Mouse (Mus musculus) left cerebral cortex, postnatal 10 days (tissue): ENCODE data around the gene Lamtor3. TPM values are rescaled to one million over a fixed set of nuclear protein-coding genes. Genes with fewer than 3 reads are reported as not detected.
"Not testable (repeated sequence)": the region's sequence is repeated elsewhere in the genome, so short reads cannot be mapped to it uniquely, and the experiment has no call there.

ENCODE experiments used
- DNase-seq, 2 experiments: peaks; one replicate each; pipeline ENCODE4 v3.0.0; 2021 to 2022; ENCODE audit warnings: low spot score in 2 of 2, mixed read lengths in 1 of 2; ENCODE audit errors: extremely low spot score in 1 of 2
- intact Hi-C: fragments of 180-260 bp; cut with DNase I; formaldehyde crosslinking; loops from one replicate; pipeline ENCODE4 v1.15.1; 2025
- total RNA-seq, 2 experiments: library from RNA; stranded (reverse); gene quantifications; 2 replicates each; pipeline ENCODE4 v1.2.3; 2021

The Lamtor3 gene
- total RNA-seq, 2 experiments from 2014 or later = 66.2 to 68.8 TPM

DNA sequence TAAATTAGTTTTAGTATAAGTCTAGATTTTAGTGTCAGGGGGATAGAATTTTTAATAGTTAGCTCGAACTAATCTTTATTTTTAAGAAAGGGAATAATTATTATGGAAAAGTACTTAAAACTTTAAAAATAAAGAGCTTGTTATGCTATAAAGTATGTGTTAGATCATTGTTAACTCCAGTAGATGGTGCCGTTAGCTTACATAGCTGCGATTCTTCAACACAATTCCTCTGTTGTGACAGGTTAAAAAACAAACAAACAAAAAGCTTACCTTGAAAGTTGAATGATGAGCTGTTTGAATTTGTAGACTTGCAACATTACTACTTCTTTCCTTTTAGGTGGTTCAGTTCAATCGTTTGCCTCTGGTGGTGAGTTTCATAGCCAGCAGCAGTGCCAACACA, 8.7 kb downstream of the Lamtor3 start:
- intact Hi-C loops = no loop called here
- no peak for DNase-seq

DNA sequence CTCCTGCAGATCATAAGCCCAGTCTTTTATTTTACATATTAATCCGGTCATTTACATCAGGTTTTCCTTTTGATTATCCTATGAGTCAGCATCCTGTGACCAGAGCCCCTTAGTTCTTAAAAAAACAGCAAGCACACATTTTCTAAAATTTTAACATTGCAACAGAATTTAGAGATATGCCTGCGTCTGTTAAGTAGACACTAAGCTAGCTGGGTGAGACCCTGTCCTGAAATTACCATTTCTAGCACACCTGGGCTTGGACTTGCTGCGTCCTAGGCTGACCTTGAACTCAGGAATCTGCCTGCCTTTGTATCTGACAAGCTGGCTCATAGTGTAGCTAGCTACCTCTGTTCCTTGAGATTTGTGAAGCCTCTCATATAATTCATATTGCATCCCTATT, 11.6 kb downstream of the Lamtor3 start:
- no peak for DNase-seq
- intact Hi-C loops = no loop called here

DNA sequence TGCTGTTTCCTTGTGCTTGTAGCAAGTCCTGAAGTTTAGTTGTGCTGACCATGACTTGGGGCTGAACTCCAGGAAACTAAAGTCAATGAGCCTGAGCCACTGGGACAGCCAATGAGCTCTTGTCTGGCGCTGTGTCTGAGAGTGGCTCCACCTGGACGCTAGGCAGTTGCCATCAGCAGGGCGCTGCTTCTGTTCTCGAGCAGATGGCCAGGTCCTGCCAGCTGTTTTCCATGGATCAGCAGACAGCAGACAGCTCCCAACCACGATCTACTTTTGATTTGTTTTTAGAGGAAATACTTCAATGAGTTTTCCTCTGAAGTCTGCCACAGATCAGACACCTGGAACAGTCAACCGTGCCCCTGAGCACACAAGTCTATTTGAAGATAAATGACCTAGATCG, 14.4 kb downstream of the Lamtor3 start:
- DNase-seq = no peak
- intact Hi-C loops = no loop called here

DNA sequence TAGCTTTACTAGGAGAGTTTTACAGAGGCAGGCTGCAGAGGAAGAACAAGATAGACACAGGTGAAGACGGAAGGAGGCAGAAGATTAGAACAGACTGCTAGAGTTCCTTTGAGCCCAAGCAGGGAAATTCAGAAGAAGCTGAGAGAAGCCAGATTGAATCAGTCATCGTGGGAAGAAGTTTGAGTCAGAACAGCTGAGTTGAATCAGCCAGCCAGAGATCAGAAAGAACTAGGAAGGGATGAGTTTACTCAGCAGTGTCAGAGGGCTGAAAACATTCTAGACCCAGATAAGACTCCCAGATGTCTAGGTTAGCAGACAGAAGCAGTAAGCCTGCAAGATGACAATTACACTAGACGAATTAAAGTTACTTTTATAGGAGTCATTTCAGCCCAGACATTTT, 15.7 kb downstream of the Lamtor3 start:
- intact Hi-C loops = no loop called here
- DNase-seq = no peak

DNA sequence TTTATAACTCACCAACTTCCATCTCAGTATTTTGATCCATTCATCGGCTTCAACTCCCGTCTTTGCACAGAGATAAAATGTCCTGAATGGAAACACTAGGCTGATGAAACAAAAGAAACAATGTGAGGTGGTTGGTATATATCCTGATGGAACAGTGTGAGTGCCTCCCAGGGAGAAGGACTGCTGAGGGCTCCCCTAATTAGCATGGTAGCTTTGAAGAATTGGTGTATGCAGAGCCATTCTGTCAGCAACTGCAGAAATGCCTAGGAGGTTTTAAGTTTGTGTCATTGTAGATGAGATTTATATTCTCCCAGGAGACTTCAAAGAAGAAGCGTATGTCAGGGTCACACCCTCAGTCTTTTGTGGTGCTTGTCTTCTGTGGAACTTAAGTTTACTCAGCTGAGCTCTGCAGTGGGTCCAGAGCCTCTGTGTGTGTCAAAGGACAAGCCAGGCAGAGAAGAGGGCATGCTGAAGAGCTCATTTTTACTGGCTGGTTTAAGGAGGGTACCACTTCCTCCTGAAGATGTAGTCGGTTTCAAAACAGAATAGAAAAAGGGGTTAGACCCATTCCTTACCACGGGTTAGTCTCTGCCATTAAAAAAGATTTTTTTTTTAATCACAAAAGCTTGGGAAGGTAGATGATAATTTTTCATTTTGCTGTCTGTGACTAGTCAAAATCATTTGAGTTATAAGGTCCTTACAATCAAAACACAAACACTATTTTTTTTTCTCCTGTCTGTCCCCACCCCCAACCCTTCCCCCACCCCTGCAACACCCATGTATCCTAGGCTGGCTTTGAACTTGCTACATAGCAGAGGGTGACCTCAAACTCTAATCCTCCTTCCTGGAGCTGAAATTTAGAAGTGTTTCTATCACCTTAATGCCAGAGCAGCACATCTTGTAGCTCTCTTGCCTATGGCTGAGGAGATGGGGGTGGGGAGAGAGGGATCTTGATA, 17.5 kb downstream of the Lamtor3 start:
- intact Hi-C loops = loop anchor here (5.0 kb wide), 1 partner anchor 211 kb away; no protein-coding TSS in a partner anchor
- no peak for DNase-seq

DNA sequence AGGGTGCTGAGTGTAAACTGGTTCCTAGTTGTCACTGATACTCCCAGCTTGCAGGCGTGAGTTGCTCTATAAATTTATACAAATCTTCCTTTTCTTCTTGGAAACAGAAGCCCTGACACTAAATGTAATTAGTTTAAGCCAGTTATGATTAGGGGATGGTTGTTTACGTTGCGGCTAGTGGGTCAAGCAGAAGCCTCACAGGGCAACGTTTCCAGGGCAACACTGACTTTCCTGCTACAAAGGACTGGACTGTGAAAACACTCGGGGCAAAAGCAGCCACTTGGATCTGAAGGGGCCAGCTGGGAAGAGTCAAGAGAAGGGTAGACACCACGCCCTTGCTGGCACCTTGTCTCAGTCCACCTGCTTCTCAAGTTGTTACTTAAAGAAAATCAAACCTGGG, 18.2 kb downstream of the Lamtor3 start:
- intact Hi-C loops = loop anchor here (5.0 kb wide), 1 partner anchor 211 kb away; no protein-coding TSS in a partner anchor

DNA sequence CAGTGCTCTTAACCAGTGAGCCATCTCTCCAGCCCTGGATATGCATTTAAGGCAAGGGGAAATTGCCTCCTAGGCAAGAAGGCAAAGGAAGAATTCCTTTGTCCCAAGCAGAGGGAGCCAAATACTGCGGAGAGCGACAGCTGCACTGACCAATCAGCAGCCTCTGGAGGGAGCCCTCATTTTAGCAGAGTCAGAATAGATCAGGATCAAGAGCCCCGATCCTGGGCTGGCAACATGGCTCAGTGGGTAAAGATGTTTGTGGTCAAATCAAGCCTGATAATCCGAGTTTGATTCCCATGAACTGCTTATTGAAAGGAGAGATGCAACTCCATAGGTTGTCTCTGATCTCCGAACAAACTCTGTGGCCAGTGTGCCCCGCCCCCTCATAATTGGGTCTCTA, 20.3 kb downstream of the Lamtor3 start:
- intact Hi-C loops = loop anchor here (5.0 kb wide), 1 partner anchor 209 kb away; no protein-coding TSS in a partner anchor
- peak in 1 of 2 experiments; percentile 81 for DNase-seq

More for the DNA sequence above, 18.2 kb downstream of the Lamtor3 start:
- DNase-seq = no peak

DNA sequence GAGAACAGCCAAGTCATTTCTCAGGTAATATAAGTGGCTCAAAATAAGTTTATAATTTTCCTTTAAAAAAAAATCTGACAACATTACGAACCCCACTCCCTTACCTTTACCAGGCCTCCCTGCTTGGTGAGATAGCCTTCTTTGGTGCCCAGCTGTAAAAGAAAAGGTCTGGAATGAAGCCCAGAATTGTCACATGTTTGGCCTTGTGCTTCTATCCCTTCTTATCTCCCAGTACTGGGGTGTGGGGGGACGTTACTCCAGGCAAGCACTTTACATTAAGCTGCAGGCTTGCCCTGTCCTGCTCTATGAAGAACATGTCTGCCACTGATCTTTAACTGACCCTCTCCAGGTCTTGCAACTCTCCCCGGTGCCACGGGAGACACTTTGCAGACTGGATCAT, 22.5 kb downstream of the Lamtor3 start:
- no peak for DNase-seq
- intact Hi-C loops = no loop called here

DNA sequence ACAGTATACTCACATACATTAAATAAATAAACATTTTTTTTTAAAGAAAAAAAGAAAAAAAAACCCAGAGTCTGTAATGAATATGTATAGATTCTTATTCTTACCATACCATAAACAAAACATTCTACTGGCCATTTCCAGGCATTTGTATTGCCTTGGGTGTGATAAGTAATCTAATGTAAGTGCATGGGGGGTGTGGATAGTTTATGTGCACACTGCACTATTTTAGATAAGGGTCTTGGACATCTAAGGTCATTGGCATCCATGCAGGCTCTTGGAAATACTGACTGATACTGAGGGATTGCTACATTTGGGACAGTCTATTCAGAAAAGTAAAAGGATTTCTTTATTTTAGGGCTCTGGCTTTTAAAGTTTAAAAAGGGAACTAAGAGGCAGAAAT, 23.2 kb downstream of the Lamtor3 start:
- intact Hi-C loops = no loop called here

DNA sequence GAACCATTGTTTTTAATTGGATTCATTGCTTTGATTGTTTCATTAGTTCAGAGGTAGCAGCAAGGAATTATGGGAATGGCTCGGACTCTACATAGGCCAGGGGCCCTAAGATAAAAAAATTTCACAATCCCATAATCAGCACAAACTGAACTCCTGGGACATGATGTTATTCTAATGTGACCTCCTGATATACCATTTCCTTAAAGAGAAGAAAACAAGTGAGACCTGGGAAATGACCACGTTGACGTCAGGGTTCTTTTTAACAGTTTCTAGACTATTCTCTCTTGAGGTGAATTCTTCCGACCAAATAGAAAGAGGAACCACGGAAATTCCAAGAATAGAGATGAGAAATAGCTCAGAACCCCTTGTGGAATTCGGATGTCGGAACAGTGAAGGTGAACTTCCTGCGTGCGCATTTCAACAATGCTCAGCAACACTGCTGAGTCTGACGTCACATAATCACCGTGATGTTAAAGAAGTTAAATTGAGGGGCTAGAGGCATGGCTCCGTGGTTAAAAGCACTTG, 23.9 kb downstream of the Lamtor3 start:
- intact Hi-C loops = no loop called here

More for the DNA sequence above, 23.2 kb downstream of the Lamtor3 start:
- no peak for DNase-seq

DNA sequence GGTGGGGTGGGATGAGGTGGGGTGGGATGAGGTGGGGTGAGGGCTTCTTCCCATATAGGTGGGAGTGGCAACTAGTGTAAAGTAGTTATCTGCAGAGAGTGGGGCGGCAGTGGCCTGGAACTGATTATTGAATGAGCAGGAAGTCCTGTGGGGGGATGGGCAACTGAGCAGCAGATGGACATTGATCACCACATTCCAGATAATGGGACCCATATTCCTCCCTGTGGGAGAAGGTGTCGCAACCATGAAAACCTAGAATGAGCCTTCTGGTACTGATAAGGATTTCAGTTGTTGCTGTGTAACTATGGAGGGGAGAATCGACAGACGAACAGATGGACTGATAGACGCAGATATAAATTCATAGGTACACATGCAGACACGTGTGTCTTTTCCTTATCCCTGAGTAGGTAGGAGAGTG, 25.4 kb downstream of the Lamtor3 start:
- DNase-seq = no peak
- intact Hi-C loops = no loop called here

More for the DNA sequence above, 23.9 kb downstream of the Lamtor3 start:
- no peak for DNase-seq

DNA sequence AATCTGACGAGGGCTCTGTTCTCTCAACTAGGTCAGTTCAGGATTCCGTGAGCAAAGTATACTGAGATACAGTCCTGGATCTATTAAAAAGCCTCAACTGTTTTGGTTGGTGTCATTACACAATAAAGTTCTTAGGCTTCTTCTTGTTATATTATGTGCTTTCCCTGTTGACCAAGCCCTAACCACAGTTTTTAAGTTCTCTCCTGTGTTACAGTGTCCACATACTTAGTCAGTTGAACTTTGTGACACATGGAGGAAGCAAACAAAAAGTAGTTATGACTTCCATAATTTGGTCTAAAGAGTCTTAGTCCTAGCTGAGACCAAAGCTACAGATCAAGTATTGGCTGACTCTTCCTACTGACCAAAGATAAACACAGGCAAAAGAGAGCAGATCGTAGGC, 28.5 kb downstream of the Lamtor3 start:
- no peak for DNase-seq
- intact Hi-C loops = no loop called here

DNA sequence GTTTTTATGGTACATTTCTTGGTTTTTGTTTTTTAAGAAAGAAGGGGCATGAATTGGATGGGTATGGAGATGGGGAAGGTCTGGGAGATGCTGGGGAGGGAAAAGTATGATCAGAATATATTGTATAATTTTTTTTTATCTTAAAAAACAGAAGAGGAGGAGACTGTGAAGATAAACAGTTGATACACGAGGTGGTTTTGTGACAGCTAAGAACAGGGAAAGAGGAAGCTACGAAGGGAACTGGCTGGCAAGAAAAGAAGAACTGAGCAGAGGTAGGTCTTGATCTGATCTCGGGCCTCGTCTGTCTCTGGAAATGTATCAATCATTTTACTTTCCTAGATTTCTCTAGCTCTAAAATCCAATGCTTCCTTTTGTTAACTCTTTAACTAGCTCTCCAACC, 29.2 kb downstream of the Lamtor3 start:
- intact Hi-C loops = no loop called here

DNA sequence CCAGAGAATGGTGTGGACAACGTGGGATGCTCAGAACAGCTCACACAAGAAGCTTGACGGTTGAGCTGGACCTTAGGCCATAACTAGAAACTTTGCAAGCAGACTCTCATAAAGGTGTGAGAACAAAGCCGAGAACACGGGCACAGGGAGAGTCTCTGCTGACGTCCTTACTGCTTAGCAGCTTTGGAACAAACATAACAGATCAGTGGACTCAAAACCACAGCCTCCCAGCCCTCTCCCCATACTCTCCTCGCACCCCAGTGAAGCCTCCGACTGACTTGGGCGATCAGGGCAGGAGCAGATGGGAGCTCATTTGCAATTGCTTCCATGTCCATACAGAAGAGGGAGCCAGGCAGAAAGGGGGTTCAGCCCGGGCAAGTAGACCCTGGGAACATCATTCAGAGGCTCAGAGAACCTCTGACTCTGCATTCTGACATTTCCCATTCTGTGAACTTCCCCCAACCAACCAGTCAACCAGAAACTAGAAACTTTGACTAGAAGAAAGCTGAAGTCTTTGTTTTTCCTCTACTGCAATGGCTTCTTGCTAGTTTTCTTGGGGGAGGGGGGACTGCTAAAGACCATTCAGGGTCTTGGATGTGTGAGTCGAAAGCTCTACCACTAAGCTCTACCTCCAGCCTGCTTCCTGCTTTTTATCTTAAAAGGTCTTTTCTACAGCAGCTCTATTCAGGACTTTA, 32.0 kb downstream of the Lamtor3 start:
- intact Hi-C loops = no loop called here
- no peak for DNase-seq

More for the DNA sequence above, 29.2 kb downstream of the Lamtor3 start:
- DNase-seq = no peak

DNA sequence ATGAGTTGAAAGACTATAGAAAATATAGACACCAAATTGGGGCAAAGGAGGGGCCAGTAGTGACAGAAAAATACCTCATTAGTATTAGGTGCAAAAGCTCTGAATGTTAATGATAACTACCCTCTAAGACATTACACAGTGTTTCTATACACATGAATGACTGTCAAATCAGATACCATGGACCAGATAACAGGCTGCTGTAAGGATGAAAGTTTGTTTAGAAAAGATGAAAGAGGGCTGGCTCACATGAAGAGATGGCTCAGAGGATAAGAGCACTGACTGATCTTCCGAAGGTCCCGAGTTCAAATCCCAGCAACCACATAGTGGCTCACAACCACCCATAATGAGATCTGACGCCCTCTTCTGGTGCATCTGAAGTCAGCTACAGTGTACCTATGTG, 33.0 kb downstream of the Lamtor3 start:
- intact Hi-C loops, DNase-seq: not testable (repeated sequence)

DNA sequence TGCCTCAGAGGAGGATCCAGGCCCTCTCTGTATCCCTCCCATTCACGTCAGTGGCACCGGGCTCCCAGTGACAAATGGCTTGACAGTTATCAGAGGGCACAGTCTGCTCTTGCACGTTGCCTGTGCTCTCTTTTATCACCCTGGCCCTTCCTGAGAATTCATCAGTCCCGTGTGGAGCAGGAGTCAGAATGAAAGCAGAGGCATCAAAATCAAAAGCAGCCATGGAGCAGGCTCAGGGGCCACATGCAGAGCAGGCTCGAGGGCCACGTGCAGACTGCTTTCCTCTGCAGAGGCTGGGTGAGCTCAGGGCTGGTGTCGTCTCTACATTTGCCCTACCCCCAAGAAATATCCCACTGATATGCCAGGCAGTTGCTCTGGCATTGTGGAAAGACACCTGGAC, 33.5 kb downstream of the Lamtor3 start:
- no peak for DNase-seq

DNA sequence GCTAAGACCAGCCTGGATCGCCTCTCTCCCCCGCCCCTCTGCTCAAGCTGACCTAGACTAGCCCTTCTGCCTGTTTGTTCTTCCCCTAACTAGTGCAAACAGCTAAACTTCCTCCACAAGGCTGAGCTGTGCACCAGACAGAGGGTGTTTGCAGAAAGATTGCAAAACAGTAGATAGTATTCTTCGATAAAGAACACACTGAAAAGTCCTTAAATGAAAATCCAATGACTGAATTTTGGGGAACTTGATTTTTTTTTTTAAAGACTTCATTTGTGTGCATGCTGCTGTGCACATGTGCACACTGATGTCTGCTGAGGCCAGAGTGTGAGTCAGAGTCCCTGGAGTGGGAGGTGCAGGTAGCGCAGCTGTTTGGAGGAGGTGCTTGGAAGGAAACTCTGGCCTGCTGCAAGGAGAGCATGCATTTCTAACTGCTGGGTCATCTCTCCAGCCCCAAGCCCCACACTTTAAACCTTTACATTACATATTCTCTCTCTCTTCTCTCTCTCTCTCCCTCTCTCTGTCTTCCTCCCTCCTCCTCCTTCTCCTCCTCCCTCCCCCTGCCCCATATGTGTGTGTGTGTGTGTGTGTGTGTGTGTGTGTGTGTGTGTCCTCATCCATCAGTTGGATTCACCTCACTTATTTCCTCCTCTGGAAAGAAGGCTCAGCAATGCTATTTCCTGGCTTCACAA, 34.1 kb downstream of the Lamtor3 start:
- intact Hi-C loops = no loop called here
- DNase-seq = no peak

More for the DNA sequence above, 33.5 kb downstream of the Lamtor3 start:
- intact Hi-C loops = no loop called here

DNA sequence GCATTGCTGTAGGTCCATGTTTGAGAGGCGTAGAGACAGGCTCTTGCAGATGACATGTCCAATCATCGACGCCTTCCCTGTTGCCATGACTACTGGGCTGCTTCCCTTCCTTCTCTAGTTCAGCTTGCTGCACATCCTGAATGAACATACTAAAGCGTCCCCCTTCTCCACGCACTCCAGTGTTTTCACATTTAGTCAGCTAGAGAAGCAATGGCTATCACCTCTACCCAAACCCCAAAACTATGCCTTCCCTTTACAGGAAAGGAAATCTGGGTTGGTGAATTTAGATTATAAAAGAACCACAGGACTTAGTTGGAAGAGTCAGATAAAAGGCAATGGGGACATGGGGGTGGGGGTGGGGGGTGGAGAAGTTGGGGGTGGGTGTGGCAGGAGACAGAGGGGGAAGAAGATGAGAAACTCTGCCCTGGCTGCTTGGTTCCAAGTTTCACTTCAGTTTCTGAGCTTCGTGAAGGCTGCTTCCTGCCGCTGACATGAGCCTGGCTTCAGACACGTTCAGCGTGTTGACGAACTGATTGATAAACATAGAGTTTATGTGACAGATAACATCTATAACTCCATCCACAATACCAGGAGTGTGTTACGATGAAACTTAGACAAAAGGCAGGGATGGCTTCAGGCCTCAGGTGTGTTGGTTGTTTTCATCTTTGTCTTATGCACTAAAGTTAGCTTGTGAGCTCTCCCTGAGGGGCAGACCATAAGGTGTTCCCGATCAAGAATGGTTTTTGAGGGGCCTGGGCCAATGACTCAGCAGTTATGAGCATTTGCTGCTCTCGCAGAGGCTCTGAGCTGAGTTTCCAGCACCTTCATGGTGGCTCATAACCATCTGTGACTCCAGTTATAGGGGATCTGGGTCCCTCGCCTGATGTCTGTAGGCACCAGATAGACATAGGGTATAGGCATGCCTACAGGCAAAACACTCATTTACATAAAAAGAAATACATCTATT, 34.9 kb downstream of the Lamtor3 start:
- intact Hi-C loops = no loop called here
- peak; percentile 73 to 83 for DNase-seq
